Mouse (Mus musculus): ENCODE results near the gene Inpp5e. TPM values are rescaled to one million over a fixed set of nuclear protein-coding genes. Genes with fewer than 3 reads are reported as not detected.

Inpp5e gene
- total RNA-seq, 2 experiments from 2014 or later, result 13.9 to 16.1 TPM

GRCm38 (mm10) chr2:26367911-26368310 lies 41.1 kb downstream of the Inpp5e start:
- no peak for DNase-seq (ENCODE audit: low spot score in 2 of 2)

- DNase-seq (ENCODE audit: low spot score in 2 of 2), result peak; percentile 52 to 64
Measured at GRCm38 (mm10) chr2:26364738-26365465, 44.1 kb downstream of the Inpp5e start.

- DNase-seq (ENCODE audit: low spot score in 2 of 2), result no peak
Measured at GRCm38 (mm10) chr2:26363481-26363880, 45.5 kb downstream of the Inpp5e start.

- no peak for DNase-seq (ENCODE audit: low spot score in 2 of 2)
Measured at GRCm38 (mm10) chr2:26362991-26363390, 46.0 kb downstream of the Inpp5e start.

- no peak for DNase-seq (ENCODE audit: low spot score in 2 of 2)
Measured at GRCm38 (mm10) chr2:26360772-26361171, 48.2 kb downstream of the Inpp5e start, which contains the start of gene Card9. Card9 (minus strand) TSS chr2:26360918.

GRCm38 (mm10) chr2:26359983-26360382 lies 49.0 kb downstream of the Inpp5e start:
- no peak for DNase-seq (ENCODE audit: low spot score in 2 of 2)

GRCm38 (mm10) chr2:26358667-26359320 lies 50.2 kb downstream of the Inpp5e start:
- DNase-seq (ENCODE audit: low spot score in 2 of 2), result no peak

GRCm38 (mm10) chr2:26357484-26357883 lies 51.5 kb downstream of the Inpp5e start:
- no peak for DNase-seq (ENCODE audit: low spot score in 2 of 2)

- no peak for DNase-seq (ENCODE audit: low spot score in 2 of 2)
Measured at GRCm38 (mm10) chr2:26356678-26357077, 52.3 kb downstream of the Inpp5e start.

- DNase-seq (ENCODE audit: low spot score in 2 of 2), result no peak
Measured at GRCm38 (mm10) chr2:26356231-26356630, 52.8 kb downstream of the Inpp5e start.

GRCm38 (mm10) chr2:26354401-26354800 lies 54.6 kb downstream of the Inpp5e start:
- no peak for DNase-seq (ENCODE audit: low spot score in 2 of 2)

- no peak for DNase-seq (ENCODE audit: low spot score in 2 of 2)
Measured at GRCm38 (mm10) chr2:26353066-26353980, 55.7 kb downstream of the Inpp5e start.

- DNase-seq (ENCODE audit: low spot score in 2 of 2), result peak; percentile 42 to 46
Measured at GRCm38 (mm10) chr2:26352291-26352910, 56.6 kb downstream of the Inpp5e start.

GRCm38 (mm10) chr2:26351358-26352290 lies 57.4 kb downstream of the Inpp5e start, which contains the start of gene Dnlz:
Dnlz (minus strand) TSS chr2:26352110.
- peak; percentile 93 to 94 for DNase-seq (ENCODE audit: low spot score in 2 of 2)

- DNase-seq (ENCODE audit: low spot score in 2 of 2), result no peak
Measured at GRCm38 (mm10) chr2:26348241-26348640, 60.8 kb downstream of the Inpp5e start.

Other genes starting within 250 kb of the Inpp5e start
- gene Lhx3, start 200.9 kb downstream of the Inpp5e start, total RNA-seq (2021), result 1 to 10 TPM in 1 of 2 experiments, not detected in 1; 3.2 TPM
- gene Qsox2, start 171.7 kb downstream of the Inpp5e start, total RNA-seq (2021), result 10 to 100 TPM; 16.0 to 17.9 TPM
- under 1 TPM; 0.50 to 0.74 TPM for gene Ccdc187, start 114.6 kb downstream of the Inpp5e start, total RNA-seq (2021)
- 10 to 100 TPM; 10.7 to 14.0 TPM for gene Gpsm1, start 93.7 kb downstream of the Inpp5e start, total RNA-seq (2021)
- 10 to 100 TPM; 21.4 to 27.0 TPM for gene Dnlz, start 57.1 kb downstream of the Inpp5e start, total RNA-seq (2021)
- 1 to 10 TPM; 1.9 to 2.0 TPM for gene Card9, start 48.3 kb downstream of the Inpp5e start, total RNA-seq (2021)
- gene Snapc4, start 28.6 kb downstream of the Inpp5e start, total RNA-seq (2021), result 10 to 100 TPM; 31.0 to 36.5 TPM
- gene Entr1, start 19.9 kb downstream of the Inpp5e start, total RNA-seq (2021), result 100 to 1,000 TPM; 114 to 119 TPM
- gene Pmpca, start 19.9 kb downstream of the Inpp5e start, total RNA-seq (2021), result 100 to 1,000 TPM; 139 to 150 TPM
- gene Sec16a, start 36.0 kb upstream of the Inpp5e start, total RNA-seq (2021), result 10 to 100 TPM; 52.2 to 69.1 TPM
- 10 to 100 TPM; 21.5 to 22.0 TPM for gene Notch1, start 107.5 kb upstream of the Inpp5e start, total RNA-seq (2021)
- 100 to 1,000 TPM in 1 of 2 experiments, 10 to 100 TPM in 1; 97.9 to 102 TPM for gene Egfl7, start 170.8 kb upstream of the Inpp5e start, total RNA-seq (2021)
- gene Gm20532, start 177.4 kb upstream of the Inpp5e start, total RNA-seq (2021), result not detected
- gene Agpat2, start 195.2 kb upstream of the Inpp5e start, total RNA-seq (2021), result 100 to 1,000 TPM; 431 to 896 TPM
- gene Fam69b, start 219.3 kb upstream of the Inpp5e start, total RNA-seq (2021), result 10 to 100 TPM in 1 of 2 experiments, 1 to 10 TPM in 1; 8.6 to 13.9 TPM

All from adrenal gland, adult 18-20 months (tissue).